Mouse (Mus musculus) ES-E14 (cell line): Measurements from ENCODE around the gene Rnf214. TPM values are rescaled to one million over a fixed set of nuclear protein-coding genes. Genes with fewer than 3 reads are reported as not detected.

Source experiments
- DNase-seq: peaks from one replicate; pipeline ENCODE4 v3.0.0-alpha.2; 2013; ENCODE audit warnings: low read depth, low spot score
- H3K27ac ChIP-seq: 2 replicates; pipeline ENCODE4 v1.5.1; 2012; ENCODE audit warnings: low read depth, mild to moderate bottlenecking, low read length, moderate library complexity, mixed read lengths; ENCODE audit not compliant: poor library complexity, insufficient read depth, severe bottlenecking
- H3K36me3 ChIP-seq: 2 replicates; pipeline ENCODE4 v1.6.1; 2012; ENCODE audit warnings: mild to moderate bottlenecking, low read length, moderate library complexity, mixed read lengths; ENCODE audit not compliant: control insufficient read depth, poor library complexity, insufficient read depth, severe bottlenecking
- H3K4me1 ChIP-seq, 2 experiments: fragments of 150-350 bp in 1 of 2; sonication (generic) in 1 of 2; 2 replicates each; pipeline ENCODE4 v1.6.1; 2012; ENCODE audit warnings: low read length in 2 of 2, mild to moderate bottlenecking in 1 of 2, mixed read lengths in 1 of 2; ENCODE audit not compliant: control insufficient read depth in 2 of 2, insufficient read depth in 2 of 2, poor library complexity in 1 of 2
- H3K4me3 ChIP-seq, 2 experiments: fragments of 150-350 bp in 1 of 2; sonication (generic) in 1 of 2; 2 replicates each; pipeline ENCODE4 v1.5.1; 2012; ENCODE audit warnings: low read length in 2 of 2, low read depth in 1 of 2, mild to moderate bottlenecking in 1 of 2, mixed read lengths in 1 of 2; ENCODE audit not compliant: insufficient read depth in 1 of 2, poor library complexity in 1 of 2, severe bottlenecking in 1 of 2
- H3K9ac ChIP-seq: 2 replicates; pipeline ENCODE4 v1.6.1; 2012; ENCODE audit warnings: low read depth, mild to moderate bottlenecking, low read length, mixed read lengths; ENCODE audit not compliant: poor library complexity, insufficient read depth, severe bottlenecking
- H3K9me3 ChIP-seq: fragments of 150-350 bp; sonication (generic); 2 replicates; pipeline ENCODE4 v1.6.1; 2012; ENCODE audit warnings: low read depth, mild to moderate bottlenecking, low read length; ENCODE audit not compliant: control insufficient read depth, insufficient read depth
- CHD2 ChIP-seq: IDR thresholded peaks from 2 replicates; pipeline ENCODE4 v1.6.1; 2014; ENCODE audit warnings: mild to moderate bottlenecking, low read depth, low read length, inconsistent platforms
- HCFC1 ChIP-seq: IDR thresholded peaks from 2 replicates; pipeline ENCODE4 v1.6.1; 2012; ENCODE audit warnings: low read length, inconsistent platforms, borderline replicate concordance; ENCODE audit not compliant: insufficient read depth
- MAFK ChIP-seq: IDR thresholded peaks from 2 replicates; pipeline ENCODE4 v1.6.1; 2014; ENCODE audit warnings: mild to moderate bottlenecking, low read depth, low read length, inconsistent platforms; ENCODE audit not compliant: insufficient read depth
- ZC3H11A ChIP-seq: IDR thresholded peaks from 2 replicates; pipeline ENCODE4 v1.6.1; 2012; ENCODE audit warnings: low read depth, mild to moderate bottlenecking, inconsistent platforms, low read length, borderline replicate concordance
- ZNF384 ChIP-seq: IDR thresholded peaks from 2 replicates; pipeline ENCODE4 v1.6.1; 2012; ENCODE audit warnings: low read depth, low read length, inconsistent platforms
- in situ Hi-C, 2 experiments: fragments of 600-800 bp; cut with MboI; formaldehyde crosslinking; loops; one replicate each; pipeline ENCODE4 v1.15.1; 2025; ENCODE audit warnings: low sequenced_read_pairs in 2 of 2, inconsistent platforms in 1 of 2; ENCODE audit not compliant: unreplicated experiment in 2 of 2
- total RNA-seq: library from RNA; depleted of rRNA; stranded (reverse); fragments of 300-350 nt; gene quantifications from 2 replicates; pipeline ENCODE4 v1.2.3, GENCODE M21; 2012

The Rnf214 gene
- total RNA-seq, 1 experiment, result 13.5 TPM

- Histone ChIP-seq H3K9ac (no peak overlapping the region), H3K36me3 (peaks cover 13% of the 10 kb centered on the region; the same call in 1 of the 2 replicates), H3K27ac (no peak overlapping the region), H3K4me1 (peaks cover 2 to 15% of the 10 kb centered on the region in 2 experiments; a peak in 2 of 4 replicates), H3K9me3 (no peaks in the 10 kb centered on the region), H3K4me3 (no peak overlapping the region)
- in situ Hi-C loops, result no loop called here
- TF ChIP-seq ZNF384, result no peak
- TF ChIP-seq CHD2, result no peak
- TF ChIP-seq HCFC1, result no peak
- no peak for TF ChIP-seq MAFK
- TF ChIP-seq ZC3H11A, result no peak
- DNase-seq, result no peak
These were observed 52.6 kb downstream of the Rnf214 start for GRCm38 (mm10) chr9:45854136-45854535.

- Histone ChIP-seq H3K36me3 (peaks cover 9% of the 10 kb centered on the region; the same call in 1 of the 2 replicates), H3K4me3 (no peak overlapping the region), H3K27ac (no peak overlapping the region), H3K4me1 (peaks cover 2 to 16% of the 10 kb centered on the region in 2 experiments; a peak in 2 of 4 replicates), H3K9ac (no peak overlapping the region), H3K9me3 (no peaks in the 10 kb centered on the region)
- DNase-seq, result no peak
- TF ChIP-seq MAFK (no peak), ZNF384 (no peak), HCFC1 (no peak), CHD2 (no peak), ZC3H11A (no peak)
- in situ Hi-C loops, result no loop called here
These were observed 53.0 kb downstream of the Rnf214 start for GRCm38 (mm10) chr9:45853695-45854094.

- peaks cover 5% of the 10 kb centered on the region; the same call in 1 of the 2 replicates for H3K36me3 ChIP-seq
- no peaks in the 10 kb centered on the region for H3K9me3 ChIP-seq
- no peak for DNase-seq
- H3K4me3 ChIP-seq, result no peak overlapping the region
- no peak overlapping the region for H3K9ac ChIP-seq
- H3K4me1 ChIP-seq, result peaks cover 3 to 28% of the 10 kb centered on the region in 2 experiments; a peak in 2 of 4 replicates
- TF ChIP-seq MAFK (no peak), HCFC1 (no peak), CHD2 (no peak), ZC3H11A (no peak), ZNF384 (no peak)
- no peak overlapping the region for H3K27ac ChIP-seq
- in situ Hi-C loops, result no loop called here
These were observed 54.9 kb downstream of the Rnf214 start for GRCm38 (mm10) chr9:45851776-45852175.

GRCm38 (mm10) chr9:45851330-45851729 is 55.4 kb downstream of the Rnf214 start:
- no peak overlapping the region for H3K4me3 ChIP-seq
- H3K9me3 ChIP-seq, result no peaks in the 10 kb centered on the region
- peaks cover 5% of the 10 kb centered on the region; the same call in 1 of the 2 replicates for H3K36me3 ChIP-seq
- DNase-seq, result no peak
- peaks cover 3 to 31% of the 10 kb centered on the region in 2 experiments; a peak in 2 of 4 replicates for H3K4me1 ChIP-seq
- no peak overlapping the region for H3K9ac ChIP-seq
- H3K27ac ChIP-seq, result no peak overlapping the region
- in situ Hi-C loops, result no loop called here
- TF ChIP-seq CHD2 (no peak), ZNF384 (0 out of 2 replicates have a peak, but pooled peaks have one; percentile 56), HCFC1 (no peak)
